Mouse (Mus musculus): ENCODE measurements at regions not wholly inside any gene's neighbourhood (a gene's known extent, or its start where the extent isn't known, plus 50 kb on each side); places are given as distances from the start of the nearest gene placed in this dataset.
A peak's percentile ranks its signal among the peaks of the same experiment; 100 is the strongest.

DNA sequence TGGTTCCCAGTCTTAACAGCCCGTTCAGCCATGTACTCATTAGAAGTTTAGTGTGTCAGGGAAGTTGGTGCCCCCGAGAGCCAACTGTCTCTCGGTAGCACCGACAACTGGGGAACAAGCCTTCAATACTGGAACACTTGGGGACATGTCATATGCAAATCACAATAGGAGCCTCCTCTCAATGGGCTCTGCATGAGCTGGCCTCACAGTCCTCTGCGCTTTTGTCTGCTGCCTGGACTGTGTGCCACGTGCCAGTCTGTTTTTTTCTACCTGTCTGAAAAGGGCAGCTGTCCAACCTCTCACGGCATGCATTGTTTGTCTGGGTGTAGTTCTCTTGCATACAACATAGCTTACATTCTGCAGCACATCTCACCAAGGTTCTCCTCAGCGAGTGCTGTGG is 161.7 kb downstream of the Med10 start:
- Histone ChIP-seq H3K4me1 (no peaks in the 10 kb centered on the region), H3K36me3 (no peaks in the 10 kb centered on the region), H3K9me3 (replicated peaks) (no peaks in the 10 kb centered on the region), H3K27me3 (ENCODE audit: low read depth, poor library complexity, severe bottlenecking) (no peaks in the 10 kb centered on the region), H3K4me3 (no peak overlapping the region), H3K27ac (no peak overlapping the region)
- DNase-seq (ENCODE audit: low spot score): no peak
- 81% methylated on average over 8 of the region's 8 CpGs for WGBS

DNA sequence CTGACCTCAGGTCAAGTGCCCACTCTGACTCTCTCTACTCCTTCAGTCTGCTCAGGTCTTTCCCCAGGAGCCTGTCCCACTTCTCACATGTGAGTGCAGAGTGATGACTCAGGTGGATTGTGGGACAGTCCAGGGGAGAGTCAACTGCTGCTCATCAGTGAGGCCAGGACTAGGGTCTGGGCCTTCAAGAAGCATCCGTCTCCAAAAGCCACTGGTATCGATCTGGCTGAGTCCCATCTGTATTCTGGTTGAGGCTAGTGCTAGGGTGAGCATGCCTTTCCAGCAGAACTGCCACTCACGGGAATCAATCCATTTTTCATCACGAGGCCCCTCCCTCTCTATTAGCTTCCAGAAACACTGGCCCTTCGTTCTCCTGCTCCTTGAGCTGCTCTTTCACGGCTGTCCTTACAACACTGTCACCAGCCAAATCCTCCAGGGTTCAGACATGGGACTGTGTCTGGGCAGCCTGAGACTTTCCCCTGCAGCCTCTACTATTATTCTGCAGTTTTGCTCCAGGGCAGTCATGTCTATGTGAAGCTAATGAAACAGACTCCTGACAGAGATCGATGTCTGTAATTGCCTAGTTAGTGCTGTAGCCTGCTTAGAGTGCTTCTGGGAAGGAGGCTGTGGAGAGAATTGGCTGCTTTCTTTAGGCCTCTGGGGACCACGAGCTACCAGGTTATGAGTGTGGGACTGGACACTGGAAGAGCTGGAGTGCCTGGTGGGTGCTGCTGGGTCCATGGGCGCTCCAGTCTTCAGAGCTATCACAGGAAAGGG is 169.3 kb downstream of the Med10 start:
- WGBS: 82% methylated on average over 9 of the region's 9 CpGs

DNA sequence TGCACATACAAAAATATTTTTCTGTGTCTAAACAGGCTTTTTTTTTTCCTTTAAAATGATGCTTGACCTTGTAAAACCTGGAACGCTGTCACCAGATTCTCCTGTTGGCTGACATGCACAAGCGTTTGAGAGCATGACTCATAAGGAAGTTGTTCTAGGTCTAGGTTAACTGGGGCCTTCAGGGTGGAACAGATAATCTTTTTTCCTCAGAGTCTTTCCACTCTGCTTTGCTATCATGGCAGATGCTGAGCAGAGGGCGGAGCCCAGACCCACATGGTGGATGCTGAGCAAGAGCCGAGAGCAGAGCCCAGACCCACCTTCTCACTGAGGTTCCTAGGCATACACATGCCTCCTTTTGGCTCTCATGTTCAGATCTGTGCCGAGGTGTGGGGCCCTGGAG is 172.6 kb downstream of the Med10 start:
- DNase-seq (ENCODE audit: low spot score): no peak

More for the DNA sequence above, 169.3 kb downstream of the Med10 start:
- no peak for DNase-seq (ENCODE audit: low spot score)
- H3K27ac ChIP-seq: no peak overlapping the region
- no peaks in the 10 kb centered on the region for H3K9me3 ChIP-seq (replicated peaks)
- H3K36me3 ChIP-seq: no peaks in the 10 kb centered on the region
- H3K27me3 ChIP-seq (ENCODE audit: low read depth, poor library complexity, severe bottlenecking): no peaks in the 10 kb centered on the region
- no peaks in the 10 kb centered on the region for H3K4me1 ChIP-seq
- no peak overlapping the region for H3K4me3 ChIP-seq

DNA sequence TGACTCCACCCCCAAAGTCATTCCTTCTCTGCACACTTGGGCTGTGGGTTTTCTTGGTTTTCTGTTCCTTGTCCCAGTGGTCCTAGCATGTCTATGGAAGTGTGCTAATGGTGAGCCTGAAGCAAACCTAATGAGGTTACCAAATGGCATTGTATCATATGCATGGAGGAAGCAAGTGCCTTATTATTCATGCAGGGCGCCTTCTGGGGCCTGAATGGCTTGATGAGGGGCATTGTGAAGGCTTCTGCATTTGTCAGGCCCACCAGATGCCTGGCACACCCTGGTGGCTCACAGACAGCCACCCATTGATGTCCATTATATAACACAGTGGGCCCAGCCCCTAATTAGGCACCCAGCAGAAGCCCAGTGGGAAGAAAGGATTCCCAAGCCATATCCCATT is 182.0 kb downstream of the Med10 start:
- no peak for DNase-seq (ENCODE audit: low spot score)
- Histone ChIP-seq H3K9me3 (replicated peaks) (no peaks in the 10 kb centered on the region), H3K27me3 (ENCODE audit: low read depth, poor library complexity, severe bottlenecking) (no peaks in the 10 kb centered on the region), H3K4me3 (no peak overlapping the region), H3K36me3 (no peaks in the 10 kb centered on the region), H3K4me1 (peaks cover 4% of the 10 kb centered on the region), H3K27ac (no peak overlapping the region)
- 58% methylated on average over 1 of the region's 1 CpGs for WGBS

More for the DNA sequence above, 172.6 kb downstream of the Med10 start:
- 83% methylated on average over 5 of the region's 5 CpGs for WGBS
- no peak overlapping the region for H3K4me3 ChIP-seq
- no peaks in the 10 kb centered on the region for H3K9me3 ChIP-seq (replicated peaks)
- no peaks in the 10 kb centered on the region for H3K36me3 ChIP-seq
- no peaks in the 10 kb centered on the region for H3K27me3 ChIP-seq (ENCODE audit: low read depth, poor library complexity, severe bottlenecking)
- no peaks in the 10 kb centered on the region for H3K4me1 ChIP-seq
- no peak overlapping the region for H3K27ac ChIP-seq

GRCm38 (mm10) chr13:69987181-69987580 is 185.0 kb downstream of the Med10 start:
- Histone ChIP-seq H3K27me3 (ENCODE audit: low read depth, poor library complexity, severe bottlenecking) (no peaks in the 10 kb centered on the region), H3K4me3 (no peak overlapping the region), H3K9me3 (replicated peaks) (no peaks in the 10 kb centered on the region), H3K36me3 (no peaks in the 10 kb centered on the region), H3K4me1 (peaks cover 11% of the 10 kb centered on the region), H3K27ac (no peak overlapping the region)
- peak; percentile 32 for DNase-seq (ENCODE audit: low spot score)
- 29% methylated on average over 10 of the region's 10 CpGs for WGBS

GRCm38 (mm10) chr13:69988319-69988718 is 186.1 kb downstream of the Med10 start:
- DNase-seq (ENCODE audit: low spot score): no peak
- no peak overlapping the region for H3K27ac ChIP-seq
- no peak overlapping the region for H3K4me3 ChIP-seq
- no peaks in the 10 kb centered on the region for H3K9me3 ChIP-seq (replicated peaks)
- no peaks in the 10 kb centered on the region for H3K27me3 ChIP-seq (ENCODE audit: low read depth, poor library complexity, severe bottlenecking)
- H3K36me3 ChIP-seq: no peaks in the 10 kb centered on the region
- WGBS: 66% methylated on average over 4 of the region's 4 CpGs
- peaks cover 11% of the 10 kb centered on the region for H3K4me1 ChIP-seq

- no peak overlapping the region for H3K27ac ChIP-seq
- WGBS: 30% methylated on average over 11 of the region's 11 CpGs
- H3K27me3 ChIP-seq (ENCODE audit: low read depth, poor library complexity, severe bottlenecking): no peaks in the 10 kb centered on the region
- H3K4me1 ChIP-seq: peaks cover 11% of the 10 kb centered on the region
- no peaks in the 10 kb centered on the region for H3K36me3 ChIP-seq
- H3K4me3 ChIP-seq: no peak overlapping the region
- peak; percentile 80 for DNase-seq (ENCODE audit: low spot score)
- no peaks in the 10 kb centered on the region for H3K9me3 ChIP-seq (replicated peaks)
Measured at GRCm38 (mm10) chr13:69991253-69991891, 189.2 kb downstream of the Med10 start.

GRCm38 (mm10) chr13:69991892-69992261 is 189.7 kb downstream of the Med10 start:
- no peak for DNase-seq (ENCODE audit: low spot score)
- no peak overlapping the region for H3K4me3 ChIP-seq
- H3K4me1 ChIP-seq: peaks cover 11% of the 10 kb centered on the region
- H3K27me3 ChIP-seq (ENCODE audit: low read depth, poor library complexity, severe bottlenecking): no peaks in the 10 kb centered on the region
- no peak overlapping the region for H3K27ac ChIP-seq
- 42% methylated on average over 14 of the region's 14 CpGs for WGBS
- H3K9me3 ChIP-seq (replicated peaks): no peaks in the 10 kb centered on the region
- no peaks in the 10 kb centered on the region for H3K36me3 ChIP-seq

- Histone ChIP-seq H3K27ac (no peak overlapping the region), H3K36me3 (no peaks in the 10 kb centered on the region), H3K4me3 (no peak overlapping the region), H3K4me1 (no peaks in the 10 kb centered on the region), H3K9me3 (replicated peaks) (no peaks in the 10 kb centered on the region), H3K27me3 (ENCODE audit: low read depth, poor library complexity, severe bottlenecking) (no peaks in the 10 kb centered on the region)
- no peak for DNase-seq (ENCODE audit: low spot score)
- 89% methylated on average over 15 of the region's 15 CpGs for WGBS
Measured at GRCm38 (mm10) chr13:70003591-70003990, 201.4 kb downstream of the Med10 start.

- WGBS: 51% methylated on average over 3 of the region's 3 CpGs
- no peaks in the 10 kb centered on the region for H3K27me3 ChIP-seq (ENCODE audit: low read depth, poor library complexity, severe bottlenecking)
- H3K36me3 ChIP-seq: no peaks in the 10 kb centered on the region
- no peaks in the 10 kb centered on the region for H3K9me3 ChIP-seq (replicated peaks)
- no peak overlapping the region for H3K27ac ChIP-seq
- no peak for DNase-seq (ENCODE audit: low spot score)
- no peak overlapping the region for H3K4me3 ChIP-seq
- H3K4me1 ChIP-seq: peaks cover 3% of the 10 kb centered on the region; the same call in 1 of the 2 replicates
Measured at GRCm38 (mm10) chr13:70012123-70012522, 209.9 kb downstream of the Med10 start.

DNA sequence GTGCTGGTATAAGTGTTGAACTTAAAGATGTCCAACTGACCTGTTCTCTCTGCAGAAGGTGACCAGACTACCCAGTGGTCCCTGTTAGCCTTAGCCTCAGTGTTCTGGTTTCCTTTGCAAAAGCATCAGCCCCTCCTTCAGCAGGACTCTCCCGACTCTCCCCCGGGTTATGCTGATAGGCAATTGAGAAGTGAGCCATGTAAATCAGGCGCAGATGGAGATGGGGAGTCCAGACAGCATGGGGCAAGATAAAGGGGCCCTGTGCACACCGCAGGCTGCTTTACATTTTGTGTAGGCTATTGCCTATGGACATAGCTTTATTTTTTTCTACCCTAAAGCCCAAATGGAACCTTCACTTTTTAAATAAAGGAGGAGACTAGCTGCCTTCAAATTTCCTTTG is 213.0 kb downstream of the Med10 start:
- Histone ChIP-seq H3K27me3 (ENCODE audit: low read depth, poor library complexity, severe bottlenecking) (no peaks in the 10 kb centered on the region), H3K27ac (no peak overlapping the region), H3K9me3 (replicated peaks) (no peaks in the 10 kb centered on the region), H3K36me3 (no peaks in the 10 kb centered on the region), H3K4me1 (peaks cover 3% of the 10 kb centered on the region; the same call in 1 of the 2 replicates), H3K4me3 (no peak overlapping the region)
- WGBS: 75% methylated on average over 4 of the region's 4 CpGs
- DNase-seq (ENCODE audit: low spot score): no peak

DNA sequence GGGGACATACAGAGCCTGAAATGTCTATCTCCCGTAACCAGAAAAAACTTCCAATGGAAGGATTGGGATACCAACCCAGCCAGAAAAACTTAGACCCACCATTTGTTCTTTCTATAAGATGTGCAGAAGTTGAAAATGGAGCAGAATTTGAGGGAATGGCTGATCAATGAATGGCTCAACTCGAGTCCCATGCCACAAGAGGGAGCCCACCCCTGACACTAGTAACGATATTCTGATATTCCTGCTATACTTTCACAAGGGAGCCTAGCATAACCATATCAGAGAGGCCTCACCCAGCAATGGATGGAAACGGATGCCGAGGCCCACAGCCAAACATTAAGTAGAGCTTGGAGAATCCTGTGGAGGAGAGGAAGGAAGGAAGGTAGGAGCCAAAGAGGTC is 215.3 kb downstream of the Med10 start:
- Histone ChIP-seq H3K9me3 (replicated peaks) (no peaks in the 10 kb centered on the region), H3K4me1 (peaks cover 3% of the 10 kb centered on the region; the same call in 1 of the 2 replicates), H3K36me3 (no peaks in the 10 kb centered on the region), H3K27me3 (ENCODE audit: low read depth, poor library complexity, severe bottlenecking) (no peaks in the 10 kb centered on the region), H3K27ac (no peak overlapping the region), H3K4me3 (no peak overlapping the region)
- WGBS: 89% methylated on average over 5 of the region's 5 CpGs
- no peak for DNase-seq (ENCODE audit: low spot score)

GRCm38 (mm10) chr13:70019999-70020838 is 218.0 kb downstream of the Med10 start:
- Histone ChIP-seq H3K27ac (no peak overlapping the region), H3K4me3 (no peak overlapping the region), H3K9me3 (replicated peaks) (no peaks in the 10 kb centered on the region), H3K36me3 (no peaks in the 10 kb centered on the region), H3K4me1 (no peaks in the 10 kb centered on the region), H3K27me3 (ENCODE audit: low read depth, poor library complexity, severe bottlenecking) (no peaks in the 10 kb centered on the region)
- DNase-seq (ENCODE audit: low spot score): no peak
- WGBS: 39% methylated on average over 7 of the region's 7 CpGs

Measured in limb, embryonic 10.5 days (tissue).